Mouse (Mus musculus) mature B cell (primary cell): ENCODE results near the gene Farp1.

Experiments
- in situ Hi-C: fragments of 300-500 bp; cut with MboI; formaldehyde crosslinking; loops from 2 replicates; pipeline ENCODE4 v1.14.3; 2019

The Farp1 gene

GRCm38 (mm10) chr14:121057750-121058149, 22.8 kb downstream of the Farp1 start:
- in situ Hi-C loops = no loop called here

GRCm38 (mm10) chr14:121058481-121058880, 23.5 kb downstream of the Farp1 start:
- in situ Hi-C loops = no loop called here

GRCm38 (mm10) chr14:121059266-121059665, 24.3 kb downstream of the Farp1 start:
- in situ Hi-C loops = no loop called here

GRCm38 (mm10) chr14:121060484-121060883, 25.5 kb downstream of the Farp1 start:
- in situ Hi-C loops = no loop called here

- in situ Hi-C loops = no loop called here
These were observed 26.7 kb downstream of the Farp1 start for GRCm38 (mm10) chr14:121061686-121062085.

GRCm38 (mm10) chr14:121062238-121063082, 27.5 kb downstream of the Farp1 start:
- in situ Hi-C loops = no loop called here

- in situ Hi-C loops = no loop called here
These were observed 29.7 kb downstream of the Farp1 start for GRCm38 (mm10) chr14:121064726-121065125.

GRCm38 (mm10) chr14:121073093-121073866, 38.3 kb downstream of the Farp1 start:
- in situ Hi-C loops = no loop called here

GRCm38 (mm10) chr14:121074197-121074734, 39.3 kb downstream of the Farp1 start:
- in situ Hi-C loops = no loop called here

- in situ Hi-C loops = no loop called here
These were observed 45.7 kb downstream of the Farp1 start for GRCm38 (mm10) chr14:121080739-121081138.

- in situ Hi-C loops = no loop called here
These were observed 47.3 kb downstream of the Farp1 start for GRCm38 (mm10) chr14:121082341-121082740.

GRCm38 (mm10) chr14:121082793-121083192, 47.8 kb downstream of the Farp1 start:
- in situ Hi-C loops = no loop called here

GRCm38 (mm10) chr14:121083352-121083751, 48.4 kb downstream of the Farp1 start:
- in situ Hi-C loops = no loop called here

GRCm38 (mm10) chr14:121092517-121092916, 57.5 kb downstream of the Farp1 start:
- in situ Hi-C loops = no loop called here

- in situ Hi-C loops = no loop called here
These were observed 58.9 kb downstream of the Farp1 start for GRCm38 (mm10) chr14:121093860-121094259.

- in situ Hi-C loops = no loop called here
These were observed 62.8 kb downstream of the Farp1 start for GRCm38 (mm10) chr14:121097640-121098435.

GRCm38 (mm10) chr14:121099120-121099519, 64.1 kb downstream of the Farp1 start:
- in situ Hi-C loops = no loop called here

GRCm38 (mm10) chr14:121099876-121100275, 64.9 kb downstream of the Farp1 start:
- in situ Hi-C loops = no loop called here

- in situ Hi-C loops = no loop called here
These were observed 65.8 kb downstream of the Farp1 start for GRCm38 (mm10) chr14:121100829-121101228.

GRCm38 (mm10) chr14:121101531-121101930, 66.5 kb downstream of the Farp1 start:
- in situ Hi-C loops = no loop called here

- in situ Hi-C loops = no loop called here
These were observed 67.6 kb downstream of the Farp1 start for GRCm38 (mm10) chr14:121102599-121102998.

GRCm38 (mm10) chr14:121103459-121103858, 68.5 kb downstream of the Farp1 start:
- in situ Hi-C loops = no loop called here
